ENCODE assay signal across 8 mouse cellular contexts in genomic region chr9:100544948-100545714, GRCm38 (mm10). TPM values are rescaled to one million over a fixed set of nuclear protein-coding genes. Genes with fewer than 3 reads are reported as not detected.
DNase-seq lines count a peak whose midpoint lies in the region; ATAC-seq and TF ChIP-seq lines count a peak whose summit lies in the region.

No protein-coding gene starts in this region.

- ATAC-seq in kidney, embryonic 15.5 days (replicated peaks; ENCODE audit: low FRiP score), result no peak; the same call in 1 of the 2 replicates
- peak; percentile 5; the same call in 1 of the 2 replicates for ATAC-seq in erythroblast, adult 5-6 weeks (replicated peaks; ENCODE audit: low FRiP score, poor library complexity, severe bottlenecking)
- no peak; the same call in 1 of the 2 replicates for ATAC-seq in intestine, embryonic 15.5 days
- peak; percentile 58; the same call in 1 of the 2 replicates for ATAC-seq in midbrain, embryonic 15.5 days (replicated peaks)

- H3K36me3 ChIP-seq in kidney, embryonic 15.5 days, result 0 out of 2 replicates have a peak, but pooled peaks cover 10% of the 10 kb centered on the region
- peaks cover 0 to 20% of the 10 kb centered on the region in 2 experiments; a peak in 2 of 4 replicates for H3K36me3 ChIP-seq in MEL (ENCODE audit: control insufficient read depth in 1 of 2, insufficient read depth in 2 of 2, low read length in 2 of 2)
- no peaks in the 10 kb centered on the region for H3K36me3 ChIP-seq in intestine, embryonic 15.5 days
- H3K36me3 ChIP-seq in midbrain, embryonic 15.5 days (replicated peaks), result no peaks in the 10 kb centered on the region

- H3K9me3 ChIP-seq in kidney, embryonic 15.5 days (replicated peaks), result no peaks in the 10 kb centered on the region
- no peaks in the 10 kb centered on the region for H3K9me3 ChIP-seq in MEL (replicated peaks; ENCODE audit: insufficient read depth, low read length)
- no peaks in the 10 kb centered on the region for H3K9me3 ChIP-seq in intestine, embryonic 15.5 days
- H3K9me3 ChIP-seq in midbrain, embryonic 15.5 days, result 0 out of 2 replicates have a peak, but pooled peaks cover 4% of the 10 kb centered on the region

- peak overlapping the region; percentile 96 for H3K27ac ChIP-seq in kidney, embryonic 15.5 days
- H3K27ac ChIP-seq in MEL (ENCODE audit: control insufficient read depth, low read depth, low read length), result peak overlapping the region; percentile 58
- H3K27ac ChIP-seq in intestine, embryonic 15.5 days, result peak overlapping the region; percentile 89
- peak overlapping the region; percentile 95 for H3K27ac ChIP-seq in midbrain, embryonic 15.5 days

- peak overlapping the region; percentile 92 for H3K4me3 ChIP-seq in kidney, embryonic 15.5 days (replicated peaks)
- peak overlapping the region; percentile 68 to 76 for H3K4me3 ChIP-seq in MEL (ENCODE audit: control insufficient read depth in 1 of 2, insufficient read depth in 1 of 2, low read depth in 2 of 2, low read length in 2 of 2)
- peak overlapping the region; percentile 92 for H3K4me3 ChIP-seq in intestine, embryonic 15.5 days (replicated peaks)
- H3K4me3 ChIP-seq in midbrain, embryonic 15.5 days, result peak overlapping the region; percentile 62

- no peaks in the 10 kb centered on the region for H3K27me3 ChIP-seq in kidney, embryonic 15.5 days
- H3K27me3 ChIP-seq in MEL (ENCODE audit: control insufficient read depth in 1 of 2, insufficient read depth in 2 of 2, low read length in 2 of 2), result no peaks in the 10 kb centered on the region
- H3K27me3 ChIP-seq in intestine, embryonic 15.5 days (replicated peaks), result no peaks in the 10 kb centered on the region
- H3K27me3 ChIP-seq in midbrain, embryonic 15.5 days (replicated peaks), result no peaks in the 10 kb centered on the region

- H3K4me1 ChIP-seq in kidney, embryonic 15.5 days, result peaks cover 20% of the 10 kb centered on the region
- H3K4me1 ChIP-seq in MEL (ENCODE audit: control insufficient read depth in 1 of 2, insufficient read depth in 2 of 2, low read length in 2 of 2), result peaks cover 3 to 10% of the 10 kb centered on the region in 2 experiments; a peak in 2 of 4 replicates
- peaks cover 4% of the 10 kb centered on the region; the same call in 1 of the 2 replicates for H3K4me1 ChIP-seq in intestine, embryonic 15.5 days (replicated peaks)
- peaks cover 28% of the 10 kb centered on the region for H3K4me1 ChIP-seq in midbrain, embryonic 15.5 days

- DNase-seq in kidney, postnatal 14 days, result no peak
- DNase-seq in MEL (ENCODE audit: low read depth, low spot score), result peak; percentile 63
- DNase-seq in yolk sac, embryonic 10.5 days (ENCODE audit: low spot score), result no peak
- DNase-seq in layer of hippocampus, adult 9-11 months, result no peak

- TF ChIP-seq CTCF in MEL (IDR thresholded peaks at IDR 0.05 in 2 of 3, conservative IDR thresholded peaks at IDR 0.05 in 1 of 3; ENCODE audit: control insufficient read depth in 1 of 3, insufficient read depth in 1 of 3, low read depth in 2 of 3, low read length in 3 of 3, poor library complexity in 1 of 3, severe bottlenecking in 1 of 3), result no peak

- no peak for TF ChIP-seq POLR2A in MEL (IDR thresholded peaks at IDR 0.05; ENCODE audit: control insufficient read depth in 1 of 2, insufficient read depth in 1 of 2, low read depth in 1 of 2, low read length in 2 of 2, poor library complexity in 1 of 2)

- TF ChIP-seq RAD21 in MEL (IDR thresholded peaks at IDR 0.05; ENCODE audit: low read depth, low read length), result no peak

- H3K79me2 ChIP-seq in MEL (ENCODE audit: control insufficient read depth, insufficient read depth, low read length, poor library complexity), result peaks cover 44% of the 10 kb centered on the region

- TF ChIP-seq EP300 in MEL (IDR thresholded peaks at IDR 0.05; ENCODE audit: low read depth in 1 of 2, low read length in 2 of 2), result no peak; a peak in 1 of 4 replicates

- WGBS in kidney, embryonic 15.5 days, result under 1% methylated on average over 38 of the region's 38 CpGs
- WGBS in intestine, embryonic 15.5 days, result 1% methylated on average over 38 of the region's 38 CpGs
- under 1% methylated on average over 38 of the region's 38 CpGs for WGBS in midbrain, embryonic 15.5 days

- peak overlapping the region; percentile 65 for H3K4me2 ChIP-seq in kidney, embryonic 15.5 days
- peak overlapping the region; percentile 68 for H3K4me2 ChIP-seq in intestine, embryonic 15.5 days (replicated peaks)
- peak overlapping the region; percentile 63 for H3K4me2 ChIP-seq in midbrain, embryonic 15.5 days

- H3K9ac ChIP-seq in kidney, embryonic 15.5 days, result peak overlapping the region; percentile 95
- H3K9ac ChIP-seq in MEL (ENCODE audit: control insufficient read depth, low read depth, low read length, poor library complexity, severe bottlenecking), result peak overlapping the region; percentile 86
- H3K9ac ChIP-seq in intestine, embryonic 15.5 days, result peak overlapping the region; percentile 90
- peak overlapping the region; percentile 69 for H3K9ac ChIP-seq in midbrain, embryonic 15.5 days

TF ChIP-seq in MEL, 35 proteins besides CTCF, POLR2A, EP300 and RAD21 (continues in another document):
- TF ChIP-seq ELF1 (IDR thresholded peaks at IDR 0.05; ENCODE audit: low read depth, low read length) (no peak), MAFK (IDR thresholded peaks at IDR 0.05; ENCODE audit: borderline replicate concordance, low read depth, low read length) (no peak), MXI1 (IDR thresholded peaks at IDR 0.05; ENCODE audit: low read depth, low read length) (no peak; the same call in 1 of the 2 replicates), USF1 (IDR thresholded peaks at IDR 0.05; ENCODE audit: low read depth, low read length) (no peak), MAX (IDR thresholded peaks at IDR 0.05; ENCODE audit: low read length) (no peak), JUND (IDR thresholded peaks at IDR 0.05; ENCODE audit: low read depth, low read length) (no peak), ZNF384 (IDR thresholded peaks at IDR 0.05; ENCODE audit: low read depth, low read length) (peak; percentile 40; the same call in 1 of the 2 replicates), SIN3A (IDR thresholded peaks at IDR 0.05; ENCODE audit: low read length) (peak; percentile 6), CHD1 (IDR thresholded peaks at IDR 0.05; ENCODE audit: low read depth, low read length) (0 out of 2 replicates have a peak, but pooled peaks have one; percentile 75), MYB (IDR thresholded peaks at IDR 0.05; ENCODE audit: low read depth, low read length) (no peak), ETS1 (IDR thresholded peaks at IDR 0.05; ENCODE audit: low read depth, low read length) (no peak), SMC3 (IDR thresholded peaks at IDR 0.05; ENCODE audit: low read depth, low read length) (no peak), ZC3H11A (IDR thresholded peaks at IDR 0.05; ENCODE audit: low read depth, low read length) (no peak), MYC (IDR thresholded peaks at IDR 0.05; ENCODE audit: low read depth, low read length) (no peak), POLR2AphosphoS5 (IDR thresholded peaks at IDR 0.05; ENCODE audit: borderline replicate concordance, low read depth, low read length) (no peak)

RNA-seq across cellular contexts. Expression of gene Nck1, which starts 0.8 kb away (rescaled TPM):
- 71.5 and 76.8 TPM in 2 replicates for polyA plus RNA-seq in kidney, embryonic 15.5 days (2015; fragmentation: Nextera tagmentation; extraction: Ambion mirVana)
- total RNA-seq in MEL (2012; rRNA removed), result 20.8 and 21.8 TPM in 2 replicates
- 10 to 100 TPM in 1 of 2 experiments, not detected in 1; 24.3 TPM for polyA plus RNA-seq in MEL (2012; ENCODE audit: insufficient read depth in 1 of 2, insufficient read length in 2 of 2, low read depth in 1 of 2, low replicate concordance in 2 of 2, missing spikeins in 1 of 2)
- 5.2 and 7.5 TPM in 2 replicates for total RNA-seq in erythroblast, adult 5-6 weeks (2015; ENCODE audit: low replicate concordance)
- total RNA-seq in erythroblast, adult 5-6 weeks (2017; ENCODE audit: low replicate concordance), result 9.5 and 10.2 TPM in 2 replicates
- polyA plus RNA-seq in intestine, embryonic 15.5 days (2015; fragmentation: Nextera tagmentation; extraction: Ambion mirVana), result 52.9 and 62.8 TPM in 2 replicates
- 52.4 and 53.6 TPM in 2 replicates for polyA plus RNA-seq in midbrain, embryonic 15.5 days (2015; fragmentation: Nextera tagmentation; extraction: Ambion mirVana)

RNA-seq across cellular contexts. Expression of gene Slc35g2, which starts 25.8 kb away (rescaled TPM):
- 4.5 and 5.6 TPM in 2 replicates for polyA plus RNA-seq in kidney, embryonic 15.5 days (2015; fragmentation: Nextera tagmentation; extraction: Ambion mirVana)
- total RNA-seq in MEL (2012; rRNA removed), result not detected in 2 replicates
- under 1 TPM in 1 of 2 experiments, not detected in 1; 0.49 TPM for polyA plus RNA-seq in MEL (2012; ENCODE audit: insufficient read depth in 1 of 2, insufficient read length in 2 of 2, low read depth in 1 of 2, low replicate concordance in 2 of 2, missing spikeins in 1 of 2)
- total RNA-seq in erythroblast, adult 5-6 weeks (2015; ENCODE audit: low replicate concordance), result not detected in 2 replicates
- total RNA-seq in erythroblast, adult 5-6 weeks (2017; ENCODE audit: low replicate concordance), result not detected in 2 replicates
- polyA plus RNA-seq in intestine, embryonic 15.5 days (2015; fragmentation: Nextera tagmentation; extraction: Ambion mirVana), result 3.8 and 4.8 TPM in 2 replicates
- polyA plus RNA-seq in midbrain, embryonic 15.5 days (2015; fragmentation: Nextera tagmentation; extraction: Ambion mirVana), result 17.6 and 18.1 TPM in 2 replicates

RNA-seq across cellular contexts. Expression of gene Stag1, which starts 52.5 kb away (rescaled TPM):
- 45.0 and 48.9 TPM in 2 replicates for polyA plus RNA-seq in kidney, embryonic 15.5 days (2015; fragmentation: Nextera tagmentation; extraction: Ambion mirVana)
- 30.1 and 33.6 TPM in 2 replicates for total RNA-seq in MEL (2012; rRNA removed)
- polyA plus RNA-seq in MEL (2012; ENCODE audit: insufficient read depth in 1 of 2, insufficient read length in 2 of 2, low read depth in 1 of 2, low replicate concordance in 2 of 2, missing spikeins in 1 of 2), result 10 to 100 TPM in 1 of 2 experiments, not detected in 1; 41.7 TPM
- 22.8 and 50.5 TPM in 2 replicates for total RNA-seq in erythroblast, adult 5-6 weeks (2015; ENCODE audit: low replicate concordance)
- 64.5 and 64.7 TPM in 2 replicates for total RNA-seq in erythroblast, adult 5-6 weeks (2017; ENCODE audit: low replicate concordance)
- polyA plus RNA-seq in intestine, embryonic 15.5 days (2015; fragmentation: Nextera tagmentation; extraction: Ambion mirVana), result 33.2 and 37.3 TPM in 2 replicates
- polyA plus RNA-seq in midbrain, embryonic 15.5 days (2015; fragmentation: Nextera tagmentation; extraction: Ambion mirVana), result 28.1 and 33.7 TPM in 2 replicates

RNA-seq across cellular contexts. Expression of gene Il20rb, which starts 58.5 kb away (rescaled TPM):
- 1.2 and 1.5 TPM in 2 replicates for polyA plus RNA-seq in kidney, embryonic 15.5 days (2015; fragmentation: Nextera tagmentation; extraction: Ambion mirVana)
- total RNA-seq in MEL (2012; rRNA removed), result 0.50 and 0.65 TPM in 2 replicates
- 1 to 10 TPM in 1 of 2 experiments, not detected in 1; 1.9 TPM for polyA plus RNA-seq in MEL (2012; ENCODE audit: insufficient read depth in 1 of 2, insufficient read length in 2 of 2, low read depth in 1 of 2, low replicate concordance in 2 of 2, missing spikeins in 1 of 2)
- 0.63 TPM in 1 of 2 replicates, not detected in the other for total RNA-seq in erythroblast, adult 5-6 weeks (2015; ENCODE audit: low replicate concordance)
- total RNA-seq in erythroblast, adult 5-6 weeks (2017; ENCODE audit: low replicate concordance), result 4.0 TPM in 1 of 2 replicates, not detected in the other
- 1.3 and 1.4 TPM in 2 replicates for polyA plus RNA-seq in intestine, embryonic 15.5 days (2015; fragmentation: Nextera tagmentation; extraction: Ambion mirVana)
- polyA plus RNA-seq in midbrain, embryonic 15.5 days (2015; fragmentation: Nextera tagmentation; extraction: Ambion mirVana), result 0.43 and 0.52 TPM in 2 replicates

Comparison
In these comparisons a context has a peak if more than half of its experiments do, and no peak if none do; other contexts are left out.
1. ATAC-seq: peak in erythroblast, adult 5-6 weeks (single experiment) and midbrain, embryonic 15.5 days (single experiment); none in kidney, embryonic 15.5 days (single experiment) and intestine, embryonic 15.5 days (single experiment).
2. Peak in every context shown above with its lines, with median percentiles within 50 percentile points of each other: H3K27ac ChIP-seq, H3K4me2 ChIP-seq, H3K4me3 ChIP-seq and H3K9ac ChIP-seq.